ENCODE assay signal across 31 mouse cellular contexts in the genomic region with DNA sequence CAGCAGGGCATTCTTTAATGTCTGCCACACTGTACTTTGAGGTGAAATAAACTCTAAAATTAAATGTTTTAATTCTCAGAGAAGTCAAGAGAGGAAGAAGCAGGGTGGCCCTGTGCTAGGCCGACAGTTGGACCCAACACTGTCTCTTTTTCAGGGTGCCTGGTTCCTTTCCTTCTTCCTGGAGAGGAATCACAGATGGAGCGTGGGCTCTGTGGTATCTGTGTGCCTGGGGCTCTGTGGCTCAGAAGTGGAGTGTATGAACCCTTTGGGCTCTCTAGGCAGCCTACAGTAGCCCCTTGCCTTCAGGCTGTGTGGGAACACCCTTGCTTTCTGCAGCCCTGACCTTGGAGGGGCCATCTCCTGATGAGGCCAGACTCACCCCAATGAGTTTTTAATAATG. TPM values are rescaled to one million over a fixed set of nuclear protein-coding genes. Genes with fewer than 3 reads are reported as not detected.
DNase-seq lines count a peak whose midpoint lies in the region; ATAC-seq and TF ChIP-seq lines count a peak whose summit lies in the region.
"Had no signal": no experiment of that assay in that cellular context is flagged by ENCODE, and none has a peak within 500 bp of the region (broad histone marks: within the 10 kb centered on the region; RNA-seq: fewer than 3 reads in every experiment).

No protein-coding gene starts in this region.

- no peaks in the 10 kb centered on the region for H3K27me3 ChIP-seq in hindbrain, postnatal 0 days (ENCODE audit: insufficient read depth, low read length)
- H3K27me3 ChIP-seq in hindbrain, embryonic 14.5 days (ENCODE audit: control insufficient read depth, insufficient read depth, low read length): no peaks in the 10 kb centered on the region
- H3K27me3 ChIP-seq: forebrain, embryonic 12.5 days; intestine, embryonic 15.5 days; liver, embryonic 12.5 days; midbrain, embryonic 15.5 days; neural tube, embryonic 15.5 days; Patski had no signal

- H3K27ac ChIP-seq in hindbrain, postnatal 0 days: peak overlapping the region; percentile 67; the same call in 1 of the 2 replicates
- no peak overlapping the region for H3K27ac ChIP-seq in hindbrain, embryonic 14.5 days
- H3K27ac ChIP-seq in left cerebral cortex, adult 2 months: peak overlapping the region; percentile 88
- H3K27ac ChIP-seq in cortical plate, adult 2 months (ENCODE audit: insufficient read depth, low read length): peak overlapping the region; percentile 45
- H3K27ac ChIP-seq: heart, adult 2 months; intestine, embryonic 15.5 days; kidney, postnatal 0 days; liver, embryonic 12.5 days; stomach, postnatal 0 days had no signal

- DNase-seq in frontal cortex, postnatal 10 days (ENCODE audit: low spot score in 2 of 2): no peak
- no peak for DNase-seq in hindbrain, postnatal 0 days (ENCODE audit: low spot score)
- no peak for DNase-seq in hindbrain, embryonic 14.5 days (ENCODE audit: low spot score)
- no peak for DNase-seq in left cerebral cortex, adult 2 months (ENCODE audit: extremely low spot score in 1 of 2, low spot score in 2 of 2)
- no peak for DNase-seq in left cerebral cortex, postnatal 10 days (ENCODE audit: extremely low spot score in 1 of 2, low spot score in 2 of 2)
- DNase-seq in left cerebral cortex, postnatal 4 days: no peak
- DNase-seq: adrenal gland, postnatal 10 days; cerebellum, adult 11 months; cerebellum, postnatal 10 days; gastrocnemius, postnatal 25 days; heart, adult 2 months; heart, postnatal 14 days; kidney, adult 8-10 months; kidney, postnatal 4 days; liver, postnatal 0 days; lung, postnatal 36 days; right cerebral cortex, postnatal 4 days; thymus, adult 18-20 months; thymus, postnatal 25 days had no signal

- 73% methylated on average over 2 of the region's 2 CpGs for whole genome bisulfite sequencing in hindbrain, postnatal 0 days
- 91% methylated on average over 2 of the region's 2 CpGs for WGBS in hindbrain, embryonic 14.5 days

- intact Hi-C loops in left cerebral cortex, adult 2 months (cut with DNase I): loop anchor here (2.0 kb wide), 1 partner anchor 115 kb away; a partner anchor contains a TSS
- intact Hi-C loops in left cerebral cortex, postnatal 10 days (cut with DNase I): loop anchor here (5.0 kb wide), 1 partner anchor 116 kb away; a partner anchor contains a TSS
- intact Hi-C loops in left cerebral cortex, postnatal 4 days (cut with DNase I): no loop called here

- no peaks in the 10 kb centered on the region for H3K9me3 ChIP-seq in hindbrain, postnatal 0 days (ENCODE audit: low read length)
- no peaks in the 10 kb centered on the region for H3K9me3 ChIP-seq in hindbrain, embryonic 14.5 days (ENCODE audit: control insufficient read depth, low read length)
- H3K9me3 ChIP-seq: forebrain, embryonic 12.5 days; intestine, embryonic 15.5 days; liver, embryonic 12.5 days; midbrain, embryonic 15.5 days; neural tube, embryonic 15.5 days had no signal

- peaks cover 8% of the 10 kb centered on the region; the same call in 1 of the 2 replicates for H3K36me3 ChIP-seq in hindbrain, postnatal 0 days (ENCODE audit: insufficient read depth, low read length)
- H3K36me3 ChIP-seq in hindbrain, embryonic 14.5 days (replicated peaks; ENCODE audit: control insufficient read depth, insufficient read depth): peaks cover 51% of the 10 kb centered on the region

- H3K9ac ChIP-seq in hindbrain, postnatal 0 days (replicated peaks; ENCODE audit: low read length): no peak overlapping the region
- no peak overlapping the region for H3K9ac ChIP-seq in hindbrain, embryonic 14.5 days
- H3K9ac ChIP-seq: forebrain, embryonic 12.5 days; intestine, embryonic 15.5 days; liver, embryonic 12.5 days; liver, postnatal 0 days; midbrain, embryonic 15.5 days; neural tube, embryonic 15.5 days had no signal

- no peak for TF ChIP-seq POLR2A in cortical plate, adult 2 months (IDR thresholded peaks at IDR 0.05; ENCODE audit: extremely low read depth, insufficient read depth, low read length)

- ATAC-seq in frontal cortex, adult (ENCODE audit: low TSS enrichment): peak; percentile 54
- ATAC-seq in hindbrain, postnatal 0 days: no peak
- no peak for ATAC-seq in hindbrain, embryonic 14.5 days (ENCODE audit: low FRiP score)
- ATAC-seq: hindbrain, embryonic 16.5 days; intestine, embryonic 15.5 days; liver, embryonic 12.5 days; liver, postnatal 0 days; midbrain, embryonic 15.5 days; Patski had no signal

- H3K4me1 ChIP-seq in hindbrain, postnatal 0 days (ENCODE audit: insufficient read depth, low read length): peaks cover 13% of the 10 kb centered on the region; the same call in 1 of the 2 replicates
- peaks cover 32% of the 10 kb centered on the region for H3K4me1 ChIP-seq in hindbrain, embryonic 14.5 days (replicated peaks; ENCODE audit: control insufficient read depth, insufficient read depth, low read length)
- H3K4me1 ChIP-seq in cortical plate, adult 2 months (ENCODE audit: control insufficient read depth, insufficient read depth, low read length): peaks cover 23% of the 10 kb centered on the region

- TF ChIP-seq CTCF in hindbrain, postnatal 0 days (IDR thresholded peaks at IDR 0.05; ENCODE audit: low read depth): no peak
- TF ChIP-seq CTCF in left cerebral cortex, adult 2 months (IDR thresholded peaks at IDR 0.05): no peak
- no peak for TF ChIP-seq CTCF in cortical plate, adult 2 months (IDR thresholded peaks at IDR 0.05; ENCODE audit: extremely low read depth, insufficient read depth, low read length)

- H3K4me2 ChIP-seq in hindbrain, postnatal 0 days (ENCODE audit: low read depth, low read length): no peak overlapping the region
- no peak overlapping the region for H3K4me2 ChIP-seq in hindbrain, embryonic 14.5 days (replicated peaks)
- H3K4me2 ChIP-seq: forebrain, embryonic 12.5 days; intestine, embryonic 15.5 days; liver, embryonic 12.5 days; midbrain, embryonic 15.5 days; neural tube, embryonic 15.5 days had no signal

- no peak overlapping the region for H3K4me3 ChIP-seq in hindbrain, postnatal 0 days (ENCODE audit: low read length)
- no peak overlapping the region for H3K4me3 ChIP-seq in hindbrain, embryonic 14.5 days (replicated peaks; ENCODE audit: low read length)
- no peak overlapping the region for H3K4me3 ChIP-seq in left cerebral cortex, adult 2 months
- no peak overlapping the region for H3K4me3 ChIP-seq in cortical plate, adult 2 months (ENCODE audit: insufficient read depth, low read length)
- H3K4me3 ChIP-seq: erythroblast, embryonic 14.5 days; forebrain, embryonic 12.5 days; heart, adult 2 months; intestine, embryonic 15.5 days; liver, embryonic 12.5 days; midbrain, embryonic 15.5 days; neural tube, embryonic 15.5 days had no signal

RNA-seq across cellular contexts. Expression of a gene that starts 35.7 kb away (rescaled TPM):
- total RNA-seq in hindbrain, postnatal 0 days (2014; rRNA removed): 137 and 144 TPM in 2 replicates
- polyA plus RNA-seq in hindbrain, postnatal 0 days (2015; fragmentation: Nextera tagmentation; extraction: Ambion mirVana): 42.5 and 42.6 TPM in 2 replicates
- polyA plus RNA-seq in hindbrain, embryonic 14.5 days (2014; fragmentation: Nextera tagmentation; extraction: Ambion mirVana): 62.2 and 64.3 TPM in 2 replicates
- total RNA-seq in left cerebral cortex, adult 2 months (2021): 10 to 100 TPM; 66.2 to 71.8 TPM
- total RNA-seq in left cerebral cortex, postnatal 10 days (2021): 10 to 100 TPM; 82.9 to 83.5 TPM
- polyA plus RNA-seq in cortical plate, adult 2 months (2012; rRNA removed): 43.5 and 45.0 TPM in 2 replicates
- total RNA-seq in left cerebral cortex, postnatal 4 days (2021): 100 to 1,000 TPM; 111 to 112 TPM

RNA-seq across cellular contexts. Expression of a gene that starts 58.4 kb away (rescaled TPM):
- total RNA-seq in hindbrain, postnatal 0 days (2014; rRNA removed): 28.2 and 31.4 TPM in 2 replicates
- 18.8 and 20.5 TPM in 2 replicates for polyA plus RNA-seq in hindbrain, postnatal 0 days (2015; fragmentation: Nextera tagmentation; extraction: Ambion mirVana)
- 14.1 and 15.9 TPM in 2 replicates for polyA plus RNA-seq in hindbrain, embryonic 14.5 days (2014; fragmentation: Nextera tagmentation; extraction: Ambion mirVana)
- under 1 TPM; 0.70 to 0.91 TPM for total RNA-seq in left cerebral cortex, adult 2 months (2021)
- 1 to 10 TPM; 4.2 to 5.6 TPM for total RNA-seq in left cerebral cortex, postnatal 10 days (2021)
- polyA plus RNA-seq in cortical plate, adult 2 months (2012; rRNA removed): 1.1 and 1.8 TPM in 2 replicates
- 10 to 100 TPM; 12.3 to 16.2 TPM for total RNA-seq in left cerebral cortex, postnatal 4 days (2021)
